Mouse (Mus musculus) midbrain, embryonic 12.5 days (tissue): ENCODE results near the gene Angptl8. TPM values are rescaled to one million over a fixed set of nuclear protein-coding genes. Genes with fewer than 3 reads are reported as not detected.
"Not testable (repeated sequence)": the region's sequence is repeated elsewhere in the genome, so short reads cannot be mapped to it uniquely, and the experiment has no call there.

ENCODE experiments used
- ATAC-seq: fragments of 200-750 bp; cut with Nextera tagmentation; 2 replicates; pipeline ENCODE4 v1.8.0; 2017; ENCODE audit warnings: low read depth, moderate TSS enrichment, moderate library complexity; ENCODE audit not compliant: low FRiP score
- H3K27ac ChIP-seq: fragments of 300-500 bp; sonication (generic); replicated peaks from 2 replicates; pipeline ENCODE4 v1.5.1; 2016; ENCODE audit warnings: mild to moderate bottlenecking
- H3K27me3 ChIP-seq: fragments of 300-500 bp; sonication (generic); 2 replicates; pipeline ENCODE4 v1.6.1; 2016; ENCODE audit warnings: mild to moderate bottlenecking
- H3K36me3 ChIP-seq: fragments of 300-500 bp; sonication (generic); 2 replicates; pipeline ENCODE4 v1.6.1; 2016
- H3K4me1 ChIP-seq: fragments of 300-500 bp; sonication (generic); 2 replicates; pipeline ENCODE4 v1.6.1; 2016
- H3K4me2 ChIP-seq: fragments of 300-500 bp; sonication (generic); replicated peaks from 2 replicates; pipeline ENCODE4 v1.6.1; 2016; ENCODE audit warnings: mild to moderate bottlenecking, moderate library complexity
- H3K4me3 ChIP-seq: fragments of 300-500 bp; sonication (generic); 2 replicates; pipeline ENCODE4 v1.5.1; 2016; ENCODE audit warnings: mild to moderate bottlenecking
- H3K9ac ChIP-seq: fragments of 300-500 bp; sonication (generic); replicated peaks from 2 replicates; pipeline ENCODE4 v1.6.1; 2016; ENCODE audit warnings: mild to moderate bottlenecking, moderate library complexity
- H3K9me3 ChIP-seq: fragments of 300-500 bp; sonication (generic); 2 replicates; pipeline ENCODE4 v1.6.1; 2016; ENCODE audit warnings: mild to moderate bottlenecking
- WGBS: fragments of 180-500 bp; shearing (Covaris S2); methylation state at CpG from one replicate; pipeline ENCODE4 v1.1.7; 2016; 5-methylcytosine and 5-hydroxymethylcytosine counted together
- polyA plus RNA-seq: library from polyadenylated mRNA; unstranded; fragments of >200 nt; fragmentation: Nextera tagmentation; extraction: Ambion mirVana; gene quantifications from 2 replicates; pipeline ENCODE4 v1.2.1, GENCODE M21; 2016

Gene Angptl8
- 0.28 and 0.64 TPM in 2 replicates for polyA plus RNA-seq

- Histone ChIP-seq H3K27ac (no peak within 1 kb of the TSS), H3K27me3 (no peaks in the 10 kb centered on the region), H3K4me1 (no peaks in the 10 kb centered on the region), H3K9me3 (no peaks in the 10 kb centered on the region), H3K4me2 (no peak within 1 kb of the TSS), H3K36me3 (0 out of 2 replicates have a peak, but pooled peaks cover 11% of the 10 kb centered on the region), H3K9ac (0 out of 2 replicates have a peak within 1 kb of the TSS, but pooled peaks have one; percentile 31), H3K4me3 (no peak within 1 kb of the TSS)
- WGBS = 88% methylated on average over 15 of the region's 15 CpGs
- ATAC-seq = no peak
Measured at GRCm38 (mm10) chr9:21835258-21835912, at the start of gene Angptl8. Gene Angptl8 (plus strand): TSS chr9:21835510.

DNA sequence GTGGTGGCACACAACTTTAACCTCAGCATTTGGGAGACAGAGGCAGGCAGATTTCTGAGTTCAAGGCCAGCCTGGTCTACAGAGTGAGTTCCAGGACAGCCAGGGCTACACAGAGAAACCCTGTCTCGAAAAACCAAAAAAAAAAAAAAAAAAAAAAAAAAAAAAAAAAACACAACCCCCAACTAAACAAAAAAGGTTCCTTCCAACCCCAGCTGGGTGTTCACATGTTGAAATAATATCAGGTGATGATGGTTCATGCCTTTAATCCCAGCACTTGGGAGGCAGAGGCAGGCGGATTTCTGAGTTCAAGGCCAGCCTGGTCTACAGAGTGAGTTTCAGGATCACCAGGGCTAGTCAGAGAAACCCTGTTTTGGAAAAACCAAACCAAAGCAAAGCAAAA is 49.0 kb upstream of the Angptl8 start:
- not testable (repeated sequence) for H3K4me1 ChIP-seq, H3K9me3 ChIP-seq, H3K4me2 ChIP-seq, H3K27me3 ChIP-seq, H3K27ac ChIP-seq, ATAC-seq, H3K4me3 ChIP-seq, H3K9ac ChIP-seq, H3K36me3 ChIP-seq
- 74% methylated on average over 2 of the region's 2 CpGs for WGBS

DNA sequence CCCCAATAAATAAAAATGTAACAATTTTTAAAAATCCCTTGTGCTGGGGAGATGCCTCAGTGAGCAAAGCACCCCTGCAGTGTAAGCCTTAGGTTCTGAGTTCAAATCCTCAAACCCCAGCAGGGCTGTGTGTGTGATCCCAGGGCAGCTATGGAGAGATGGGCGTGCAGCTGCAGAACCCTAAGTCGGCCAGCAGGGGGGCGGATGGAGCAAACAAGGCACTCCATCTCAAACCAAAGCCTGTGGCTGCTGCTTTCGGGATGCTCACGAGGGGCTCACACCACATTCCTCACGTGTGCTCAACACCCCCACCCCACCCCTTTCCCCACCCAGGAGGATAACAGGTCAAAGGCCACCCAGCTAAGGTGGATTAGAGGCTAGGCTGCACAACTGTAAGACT is 48.4 kb upstream of the Angptl8 start:
- Histone ChIP-seq H3K27me3 (no peaks in the 10 kb centered on the region), H3K9me3 (no peaks in the 10 kb centered on the region), H3K36me3 (no peaks in the 10 kb centered on the region), H3K27ac (no peak overlapping the region), H3K4me3 (no peak overlapping the region), H3K4me2 (peak overlapping the region; percentile 14; the same call in 1 of the 2 replicates), H3K4me1 (0 out of 2 replicates have a peak, but pooled peaks cover 2% of the 10 kb centered on the region), H3K9ac (no peak overlapping the region)
- peak; percentile 34; the same call in 1 of the 2 replicates for ATAC-seq
- 8% methylated on average over 6 of the region's 6 CpGs for WGBS

GRCm38 (mm10) chr9:21787654-21788053 is 47.7 kb upstream of the Angptl8 start:
- Histone ChIP-seq H3K4me2 (no peak overlapping the region), H3K27me3 (no peaks in the 10 kb centered on the region), H3K9ac (no peak overlapping the region), H3K9me3 (no peaks in the 10 kb centered on the region), H3K27ac (no peak overlapping the region), H3K4me3 (no peak overlapping the region), H3K36me3 (no peaks in the 10 kb centered on the region), H3K4me1 (0 out of 2 replicates have a peak, but pooled peaks cover 3% of the 10 kb centered on the region)
- ATAC-seq = no peak
- 87% methylated on average over 5 of the region's 5 CpGs for WGBS

DNA sequence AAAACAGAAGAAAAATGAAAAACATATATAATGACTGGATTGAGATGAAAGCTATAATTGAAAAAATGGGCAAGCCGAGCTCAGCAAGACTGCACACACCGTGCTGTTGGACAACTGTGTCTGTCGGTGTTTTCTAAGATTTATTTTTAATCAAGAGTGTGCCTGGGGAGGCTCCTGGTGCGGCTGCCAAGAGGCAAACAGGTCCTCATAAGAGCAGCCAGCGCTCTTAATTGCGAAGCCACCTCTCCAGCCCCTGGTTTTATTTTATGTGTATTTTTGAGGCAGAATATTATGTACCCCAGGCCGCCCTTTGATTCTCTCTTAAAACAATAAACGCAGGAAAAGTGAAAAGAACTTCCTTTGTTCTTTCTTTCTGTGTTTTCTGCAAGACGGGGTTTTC is 47.1 kb upstream of the Angptl8 start:
- Histone ChIP-seq H3K4me2 (no peak overlapping the region), H3K4me1 (0 out of 2 replicates have a peak, but pooled peaks cover 3% of the 10 kb centered on the region), H3K27ac (no peak overlapping the region), H3K9ac (no peak overlapping the region), H3K9me3 (no peaks in the 10 kb centered on the region), H3K36me3 (no peaks in the 10 kb centered on the region), H3K27me3 (no peaks in the 10 kb centered on the region), H3K4me3 (no peak overlapping the region)
- WGBS = 85% methylated on average over 9 of the region's 9 CpGs
- no peak for ATAC-seq

DNA sequence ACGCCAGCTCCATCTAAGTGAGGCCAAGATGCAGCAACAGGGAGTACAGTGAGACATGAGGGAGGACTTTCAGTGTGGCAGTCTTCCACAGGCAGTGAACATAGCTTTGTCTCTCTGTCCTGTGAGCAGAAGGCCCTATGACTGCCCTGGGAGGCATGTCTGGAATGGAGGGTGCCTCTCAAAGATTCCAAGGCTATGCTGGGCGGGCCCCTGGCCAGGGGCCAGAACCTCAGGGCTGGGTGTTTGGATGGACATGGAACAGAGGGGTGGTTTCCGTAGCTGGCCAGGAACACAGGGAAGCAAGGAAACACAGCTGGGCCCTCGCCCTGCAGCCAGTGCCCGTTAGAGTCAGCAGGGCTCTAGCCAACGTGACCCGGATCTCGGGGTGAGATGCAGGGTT is 43.4 kb upstream of the Angptl8 start:
- H3K27ac ChIP-seq = no peak overlapping the region
- H3K4me3 ChIP-seq = no peak overlapping the region
- H3K4me1 ChIP-seq = peaks cover 12% of the 10 kb centered on the region
- no peaks in the 10 kb centered on the region for H3K9me3 ChIP-seq
- H3K9ac ChIP-seq = no peak overlapping the region
- H3K36me3 ChIP-seq = peaks cover 19% of the 10 kb centered on the region
- H3K4me2 ChIP-seq = no peak overlapping the region
- 90% methylated on average over 8 of the region's 8 CpGs for WGBS
- ATAC-seq = no peak
- H3K27me3 ChIP-seq = no peaks in the 10 kb centered on the region; the same call in 1 of the 2 replicates

DNA sequence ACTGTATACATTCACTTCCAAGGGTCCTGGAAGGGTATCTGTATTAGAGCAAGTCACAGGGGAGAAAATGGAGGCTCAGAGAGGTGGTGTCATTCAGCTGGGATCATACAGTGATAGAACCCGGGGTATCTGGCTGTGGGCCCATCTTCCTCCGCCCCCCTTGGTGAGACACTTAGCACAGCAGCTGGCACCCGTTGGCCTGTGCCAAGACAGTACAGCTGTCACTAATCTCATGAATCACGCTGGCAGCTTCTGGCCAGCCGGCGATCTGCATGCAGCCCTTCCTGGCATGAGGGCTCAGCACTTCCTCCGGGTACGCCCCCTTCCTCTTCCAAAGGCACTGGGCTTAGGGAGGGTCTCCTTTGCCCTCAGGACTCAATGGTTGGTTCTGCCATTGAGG is 42.7 kb upstream of the Angptl8 start:
- H3K4me3 ChIP-seq = no peak overlapping the region
- 87% methylated on average over 8 of the region's 8 CpGs for WGBS

DNA sequence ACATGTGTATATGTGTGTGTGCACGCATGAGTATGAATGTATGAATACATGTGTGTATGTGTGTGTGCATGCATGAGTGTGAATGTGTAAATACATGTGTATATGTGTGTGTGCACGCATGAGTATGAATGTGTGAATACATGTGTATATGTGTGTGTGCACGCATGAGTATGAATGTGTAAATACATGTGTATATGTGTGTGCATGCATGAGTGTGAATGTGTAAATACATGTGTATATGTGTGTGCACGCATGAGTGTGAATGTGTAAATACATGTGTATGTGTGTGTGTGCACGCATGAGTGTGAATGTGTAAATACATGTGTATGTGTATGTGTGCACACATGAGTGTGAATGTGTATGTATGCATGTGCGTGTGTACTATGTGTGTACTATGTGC is 41.8 kb upstream of the Angptl8 start:
- H3K9me3 ChIP-seq, H3K9ac ChIP-seq, ATAC-seq, H3K27ac ChIP-seq, H3K4me3 ChIP-seq, H3K27me3 ChIP-seq, H3K4me2 ChIP-seq: not testable (repeated sequence)
- peaks cover 19% of the 10 kb centered on the region for H3K4me1 ChIP-seq
- WGBS = 98% methylated on average over 6 of the region's 6 CpGs
- H3K36me3 ChIP-seq = peaks cover 19% of the 10 kb centered on the region

More for the DNA sequence above, 42.7 kb upstream of the Angptl8 start:
- Histone ChIP-seq H3K36me3 (peaks cover 19% of the 10 kb centered on the region), H3K9ac (no peak overlapping the region), H3K4me2 (no peak overlapping the region), H3K27ac (no peak overlapping the region), H3K4me1 (peaks cover 14% of the 10 kb centered on the region), H3K27me3 (no peaks in the 10 kb centered on the region; the same call in 1 of the 2 replicates), H3K9me3 (no peaks in the 10 kb centered on the region)
- ATAC-seq = no peak

DNA sequence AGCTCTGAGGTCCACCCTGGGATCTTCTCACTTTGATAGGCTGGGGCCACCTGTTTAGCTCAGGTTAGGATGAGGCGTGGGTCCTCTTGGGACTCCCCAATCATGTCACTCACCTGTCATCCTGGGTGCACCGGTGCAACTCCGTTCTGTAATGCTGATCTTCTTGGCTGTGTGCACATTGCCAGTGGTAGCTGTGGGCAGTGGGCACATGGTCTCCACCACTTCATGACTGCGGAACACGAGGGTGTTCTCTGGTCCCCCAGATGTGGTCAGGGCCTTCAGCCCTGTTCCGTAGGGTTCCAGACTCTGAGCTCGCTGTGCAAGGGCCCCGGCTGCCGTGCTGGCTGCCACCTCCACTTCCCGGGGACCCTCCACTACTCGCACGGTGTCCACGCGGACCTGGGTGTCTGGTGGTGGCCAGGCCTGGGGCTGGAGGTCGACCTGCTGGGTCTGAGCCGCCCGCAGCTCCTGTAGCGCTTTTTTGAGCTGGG is 40.9 kb upstream of the Angptl8 start:
- Histone ChIP-seq H3K27me3 (no peaks in the 10 kb centered on the region; the same call in 1 of the 2 replicates), H3K9ac (no peak overlapping the region), H3K27ac (no peak overlapping the region), H3K4me2 (no peak overlapping the region), H3K4me1 (peaks cover 19% of the 10 kb centered on the region), H3K36me3 (peaks cover 19% of the 10 kb centered on the region), H3K9me3 (no peaks in the 10 kb centered on the region), H3K4me3 (no peak overlapping the region)
- WGBS = 95% methylated on average over 18 of the region's 18 CpGs
- ATAC-seq = no peak

GRCm38 (mm10) chr9:21794925-21795324 is 40.4 kb upstream of the Angptl8 start:
- H3K9me3 ChIP-seq = no peaks in the 10 kb centered on the region
- H3K9ac ChIP-seq = no peak overlapping the region
- H3K4me2 ChIP-seq = no peak overlapping the region
- H3K36me3 ChIP-seq = peaks cover 19% of the 10 kb centered on the region
- no peak overlapping the region for H3K4me3 ChIP-seq
- no peak for ATAC-seq
- WGBS = 95% methylated on average over 25 of the region's 25 CpGs
- H3K4me1 ChIP-seq = peaks cover 19% of the 10 kb centered on the region
- H3K27ac ChIP-seq = no peak overlapping the region
- H3K27me3 ChIP-seq = no peaks in the 10 kb centered on the region; the same call in 1 of the 2 replicates

- Histone ChIP-seq H3K27ac (no peak overlapping the region; the same call in 1 of the 2 replicates), H3K4me1 (peaks cover 19% of the 10 kb centered on the region), H3K9me3 (no peaks in the 10 kb centered on the region), H3K27me3 (no peaks in the 10 kb centered on the region; the same call in 1 of the 2 replicates), H3K9ac (no peak overlapping the region), H3K4me2 (no peak overlapping the region), H3K36me3 (peaks cover 19% of the 10 kb centered on the region), H3K4me3 (no peak overlapping the region)
- 83% methylated on average over 5 of the region's 5 CpGs for WGBS
- no peak for ATAC-seq
Measured at GRCm38 (mm10) chr9:21795579-21795978, 39.7 kb upstream of the Angptl8 start.

DNA sequence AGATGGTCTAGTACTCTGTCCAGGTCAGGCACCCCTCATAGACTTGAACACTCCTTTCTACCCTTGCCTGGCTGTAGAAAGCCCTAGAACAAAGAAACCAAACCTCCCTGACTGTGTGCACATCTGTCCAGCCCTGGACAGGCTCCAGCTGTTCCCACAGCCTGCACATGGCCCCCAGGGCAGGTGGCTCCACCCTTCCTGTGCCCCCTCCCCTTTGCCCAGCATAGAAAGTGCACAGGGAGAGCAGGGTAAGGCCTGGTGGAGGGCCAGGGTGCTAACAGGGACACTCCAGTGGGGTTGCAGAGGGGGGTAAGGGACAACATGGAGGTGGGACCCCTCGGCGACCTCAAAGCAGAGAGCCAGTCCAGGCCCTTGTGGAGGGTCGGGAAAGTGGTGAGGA is 39.1 kb upstream of the Angptl8 start:
- no peak for ATAC-seq
- H3K4me3 ChIP-seq = no peak overlapping the region

More for the DNA sequence above, 39.1 kb upstream of the Angptl8 start:
- H3K27ac ChIP-seq = no peak overlapping the region
- H3K9ac ChIP-seq = 0 out of 2 replicates have a peak overlapping the region, but pooled peaks have one; percentile 28
- H3K4me2 ChIP-seq = 0 out of 2 replicates have a peak overlapping the region, but pooled peaks have one; percentile 1
- H3K27me3 ChIP-seq = no peaks in the 10 kb centered on the region; the same call in 1 of the 2 replicates
- peaks cover 19% of the 10 kb centered on the region for H3K4me1 ChIP-seq
- 69% methylated on average over 3 of the region's 3 CpGs for WGBS
- H3K9me3 ChIP-seq = no peaks in the 10 kb centered on the region
- H3K36me3 ChIP-seq = peaks cover 19% of the 10 kb centered on the region
